Mouse (Mus musculus): Measurements from ENCODE around the gene Srgap1. TPM values are rescaled to one million over a fixed set of nuclear protein-coding genes. Genes with fewer than 3 reads are reported as not detected.

Gene Srgap1
- polyA plus RNA-seq, 1 experiment, result 1.6 TPM

DNA sequence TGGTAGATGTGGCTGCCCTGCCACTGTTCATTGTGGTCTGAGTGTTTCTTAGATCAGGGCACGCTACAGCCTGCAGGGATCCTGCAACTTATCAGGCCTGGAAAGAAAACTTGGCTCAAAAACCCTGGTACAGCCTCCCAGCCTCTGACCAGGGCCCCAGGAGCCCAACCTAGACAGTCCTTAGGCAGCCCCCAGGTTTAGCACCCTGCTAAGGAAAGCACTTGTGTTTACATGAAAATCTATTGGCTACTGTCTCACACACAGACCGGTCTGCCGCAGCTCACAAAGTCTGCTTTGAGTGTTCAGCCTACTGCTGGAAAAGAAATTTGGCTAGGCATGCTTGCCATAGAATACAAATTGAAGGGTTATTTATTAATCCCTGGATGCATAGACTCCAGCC is 121.0 kb downstream of the Srgap1 start:
- Histone ChIP-seq H3K36me3 (ENCODE audit: control insufficient read depth, insufficient read depth, low read length) (no peaks in the 10 kb centered on the region), H3K4me3 (ENCODE audit: low read depth, low read length) (no peak overlapping the region), H3K4me1 (ENCODE audit: control insufficient read depth, insufficient read depth, insufficient read length, low read length) (no peaks in the 10 kb centered on the region), H3K27ac (ENCODE audit: insufficient read depth, low read depth, low read length) (no peak overlapping the region), H3K27me3 (ENCODE audit: control insufficient read depth, insufficient read depth, low read length) (no peaks in the 10 kb centered on the region)
- 87% methylated on average over 3 of the region's 3 CpGs for WGBS
- TF ChIP-seq POLR2A (IDR thresholded peaks at IDR 0.05; ENCODE audit: low read depth, low read length) (no peak), CTCF (IDR thresholded peaks at IDR 0.05; ENCODE audit: extremely low read depth, insufficient read length, insufficient replicate concordance, low read depth, low read length) (no peak)

DNA sequence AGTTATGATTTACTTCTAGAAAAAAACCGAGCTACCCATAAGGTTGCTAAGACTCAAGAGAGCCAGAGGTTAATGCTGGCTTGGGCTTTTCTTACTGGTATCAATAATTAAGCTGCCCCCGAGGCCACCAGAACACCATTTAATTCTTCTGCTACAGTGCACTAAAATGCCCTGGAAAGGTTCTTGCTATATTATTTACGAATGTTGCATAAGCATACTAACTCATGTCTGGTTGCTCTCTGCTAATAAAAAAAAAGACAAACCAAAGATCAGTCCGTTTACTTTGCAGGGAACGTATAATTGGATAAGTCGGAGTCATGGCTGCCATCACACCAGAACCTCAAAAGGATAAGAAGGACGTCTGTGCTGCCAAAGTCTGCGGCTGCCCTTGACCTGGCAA is 128.1 kb downstream of the Srgap1 start:
- Histone ChIP-seq H3K36me3 (ENCODE audit: control insufficient read depth, insufficient read depth, low read length) (no peaks in the 10 kb centered on the region), H3K4me3 (ENCODE audit: low read depth, low read length) (no peak overlapping the region)

DNA sequence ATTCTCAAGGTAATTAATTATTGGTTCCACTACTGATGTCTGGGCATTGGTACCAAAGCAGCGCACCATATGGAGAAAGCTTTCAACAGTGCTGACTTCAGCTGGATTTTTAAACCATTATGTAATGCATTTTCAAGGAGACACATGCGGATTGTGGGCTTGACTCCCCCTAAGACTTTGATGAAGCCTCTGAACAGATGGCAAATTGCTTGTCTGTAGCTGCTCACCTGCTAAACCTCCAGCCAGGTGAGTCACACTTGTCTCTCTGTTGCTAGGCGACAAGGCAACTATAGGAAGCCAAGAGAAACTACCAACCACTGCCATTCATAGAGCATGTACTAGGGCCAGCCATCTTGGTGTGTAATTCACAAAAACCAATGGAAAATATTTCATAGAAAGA is 128.5 kb downstream of the Srgap1 start:
- H3K27ac ChIP-seq (ENCODE audit: insufficient read depth, low read depth, low read length), result no peak overlapping the region
- TF ChIP-seq POLR2A (IDR thresholded peaks at IDR 0.05; ENCODE audit: low read depth, low read length), result no peak
- TF ChIP-seq CTCF (IDR thresholded peaks at IDR 0.05; ENCODE audit: extremely low read depth, insufficient read length, insufficient replicate concordance, low read depth, low read length), result no peak
- H3K4me3 ChIP-seq (ENCODE audit: low read depth, low read length), result no peak overlapping the region
- H3K4me1 ChIP-seq (ENCODE audit: control insufficient read depth, insufficient read depth, insufficient read length, low read length), result no peaks in the 10 kb centered on the region
- 71% methylated on average over 3 of the region's 3 CpGs for WGBS
- H3K36me3 ChIP-seq (ENCODE audit: control insufficient read depth, insufficient read depth, low read length), result no peaks in the 10 kb centered on the region
- H3K27me3 ChIP-seq (ENCODE audit: control insufficient read depth, insufficient read depth, low read length), result no peaks in the 10 kb centered on the region

More for the DNA sequence above, 128.1 kb downstream of the Srgap1 start:
- WGBS, result 58% methylated on average over 8 of the region's 8 CpGs
- no peaks in the 10 kb centered on the region for H3K4me1 ChIP-seq (ENCODE audit: control insufficient read depth, insufficient read depth, insufficient read length, low read length)
- no peak overlapping the region for H3K27ac ChIP-seq (ENCODE audit: insufficient read depth, low read depth, low read length)
- TF ChIP-seq CTCF (IDR thresholded peaks at IDR 0.05; ENCODE audit: extremely low read depth, insufficient read length, insufficient replicate concordance, low read depth, low read length) (no peak), POLR2A (IDR thresholded peaks at IDR 0.05; ENCODE audit: low read depth, low read length) (no peak)
- H3K27me3 ChIP-seq (ENCODE audit: control insufficient read depth, insufficient read depth, low read length), result no peaks in the 10 kb centered on the region

DNA sequence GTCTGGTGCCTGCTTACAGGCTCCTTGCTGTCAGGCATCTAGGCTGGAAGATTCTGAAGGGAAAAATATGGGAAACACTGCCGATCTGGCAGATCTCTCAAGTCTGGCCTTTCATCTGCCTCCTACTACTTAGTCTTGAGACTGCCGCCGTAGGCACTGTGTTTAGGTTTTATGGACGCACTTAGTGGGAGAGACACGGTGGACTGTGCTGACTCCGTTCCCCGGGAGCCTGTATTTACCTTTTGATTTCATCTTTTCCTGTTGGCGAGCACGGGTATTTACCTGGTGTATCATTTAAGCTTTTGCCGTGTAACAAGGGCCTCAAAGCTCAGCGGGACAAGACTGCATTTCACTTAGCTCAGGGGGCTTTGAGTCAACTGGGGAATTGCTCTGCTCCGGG is 131.6 kb downstream of the Srgap1 start:
- H3K36me3 ChIP-seq (ENCODE audit: control insufficient read depth, insufficient read depth, low read length), result no peaks in the 10 kb centered on the region
- no peak overlapping the region for H3K27ac ChIP-seq (ENCODE audit: insufficient read depth, low read depth, low read length)
- no peak for TF ChIP-seq POLR2A (IDR thresholded peaks at IDR 0.05; ENCODE audit: low read depth, low read length)
- no peak for TF ChIP-seq CTCF (IDR thresholded peaks at IDR 0.05; ENCODE audit: extremely low read depth, insufficient read length, insufficient replicate concordance, low read depth, low read length)
- H3K4me1 ChIP-seq (ENCODE audit: control insufficient read depth, insufficient read depth, insufficient read length, low read length), result no peaks in the 10 kb centered on the region
- H3K4me3 ChIP-seq (ENCODE audit: low read depth, low read length), result no peak overlapping the region
- no peaks in the 10 kb centered on the region for H3K27me3 ChIP-seq (ENCODE audit: control insufficient read depth, insufficient read depth, low read length)
- 26% methylated on average over 12 of the region's 12 CpGs for WGBS

DNA sequence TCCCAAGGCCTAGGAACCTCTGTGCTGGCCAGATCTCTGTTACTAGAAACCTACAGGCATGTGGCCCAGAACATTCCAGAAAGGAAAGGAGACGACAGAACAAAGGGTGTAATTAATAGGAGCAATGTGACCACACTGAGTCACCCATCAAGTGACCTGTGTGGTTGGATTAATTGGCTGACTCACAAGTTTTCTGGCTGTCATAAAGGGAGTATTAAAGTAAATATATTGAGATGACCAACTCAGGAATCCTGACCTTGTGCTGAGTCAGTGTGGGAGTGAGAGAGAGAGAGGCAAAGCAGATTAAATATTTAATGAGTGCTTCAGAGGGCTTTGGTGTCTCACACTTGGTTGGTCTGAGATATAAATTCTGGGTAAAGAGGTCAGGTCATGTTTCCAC is 143.0 kb downstream of the Srgap1 start:
- no peak for TF ChIP-seq CTCF (IDR thresholded peaks at IDR 0.05; ENCODE audit: extremely low read depth, insufficient read length, insufficient replicate concordance, low read depth, low read length)
- no peak for TF ChIP-seq POLR2A (IDR thresholded peaks at IDR 0.05; ENCODE audit: low read depth, low read length)
- no peak overlapping the region for H3K27ac ChIP-seq (ENCODE audit: insufficient read depth, low read depth, low read length)

DNA sequence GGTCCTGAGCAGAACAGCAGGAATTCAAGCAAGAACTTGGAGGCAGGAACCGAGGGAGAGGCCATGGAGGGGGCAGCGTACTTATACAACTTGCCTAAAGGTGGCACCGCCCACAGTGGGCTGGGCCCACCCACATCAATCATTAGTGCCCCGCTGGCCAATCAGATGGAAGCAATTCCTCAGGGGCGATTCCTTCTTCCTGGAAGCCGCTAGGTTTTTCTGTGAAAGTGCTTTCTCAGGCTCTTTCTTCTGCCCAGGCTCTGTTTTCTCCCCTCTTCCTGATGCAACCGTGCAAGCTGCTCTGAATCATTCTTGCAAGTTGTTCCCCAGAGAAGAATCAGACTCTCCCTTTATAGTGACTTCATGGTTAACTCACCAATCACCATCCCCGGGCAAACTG is 144.5 kb downstream of the Srgap1 start:
- H3K36me3 ChIP-seq (ENCODE audit: control insufficient read depth, insufficient read depth, low read length), result no peaks in the 10 kb centered on the region
- H3K27ac ChIP-seq (ENCODE audit: insufficient read depth, low read depth, low read length), result no peak overlapping the region
- no peaks in the 10 kb centered on the region for H3K27me3 ChIP-seq (ENCODE audit: control insufficient read depth, insufficient read depth, low read length)
- H3K4me3 ChIP-seq (ENCODE audit: low read depth, low read length), result no peak overlapping the region
- TF ChIP-seq CTCF (IDR thresholded peaks at IDR 0.05; ENCODE audit: extremely low read depth, insufficient read length, insufficient replicate concordance, low read depth, low read length), result no peak
- H3K4me1 ChIP-seq (ENCODE audit: control insufficient read depth, insufficient read depth, insufficient read length, low read length), result peaks cover 2% of the 10 kb centered on the region; the same call in 1 of the 2 replicates
- WGBS, result 71% methylated on average over 8 of the region's 8 CpGs

More for the DNA sequence above, 143.0 kb downstream of the Srgap1 start:
- H3K36me3 ChIP-seq (ENCODE audit: control insufficient read depth, insufficient read depth, low read length), result no peaks in the 10 kb centered on the region
- WGBS, result 8% methylated on average over 1 of the region's 1 CpGs
- peaks cover 2% of the 10 kb centered on the region; the same call in 1 of the 2 replicates for H3K4me1 ChIP-seq (ENCODE audit: control insufficient read depth, insufficient read depth, insufficient read length, low read length)
- H3K27me3 ChIP-seq (ENCODE audit: control insufficient read depth, insufficient read depth, low read length), result no peaks in the 10 kb centered on the region
- H3K4me3 ChIP-seq (ENCODE audit: low read depth, low read length), result no peak overlapping the region

DNA sequence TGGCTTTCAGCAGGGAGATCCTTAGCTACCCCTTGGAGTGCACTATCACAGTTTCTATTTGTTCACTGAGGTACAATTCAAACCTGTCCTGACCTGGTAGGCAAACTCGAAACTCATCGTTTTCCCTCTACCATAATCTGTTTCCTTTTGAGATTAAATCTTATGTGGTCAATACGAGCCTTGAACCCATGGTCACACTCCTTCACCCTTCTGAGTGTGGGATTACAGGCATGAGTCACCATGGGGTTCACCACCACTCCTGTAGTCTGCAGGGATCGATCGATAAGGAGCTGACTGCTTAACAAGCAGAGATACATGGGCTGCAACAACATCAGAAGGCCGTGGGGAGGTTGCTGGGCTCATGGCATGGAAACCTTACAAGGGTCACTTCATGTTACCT is 146.3 kb downstream of the Srgap1 start:
- peaks cover 2% of the 10 kb centered on the region; the same call in 1 of the 2 replicates for H3K4me1 ChIP-seq (ENCODE audit: control insufficient read depth, insufficient read depth, insufficient read length, low read length)
- WGBS, result 50% methylated on average over 6 of the region's 6 CpGs
- no peak overlapping the region for H3K4me3 ChIP-seq (ENCODE audit: low read depth, low read length)
- H3K36me3 ChIP-seq (ENCODE audit: control insufficient read depth, insufficient read depth, low read length), result no peaks in the 10 kb centered on the region
- no peak overlapping the region for H3K27ac ChIP-seq (ENCODE audit: insufficient read depth, low read depth, low read length)
- TF ChIP-seq CTCF (IDR thresholded peaks at IDR 0.05; ENCODE audit: extremely low read depth, insufficient read length, insufficient replicate concordance, low read depth, low read length), result no peak
- TF ChIP-seq POLR2A (IDR thresholded peaks at IDR 0.05; ENCODE audit: low read depth, low read length), result no peak
- no peaks in the 10 kb centered on the region for H3K27me3 ChIP-seq (ENCODE audit: control insufficient read depth, insufficient read depth, low read length)

DNA sequence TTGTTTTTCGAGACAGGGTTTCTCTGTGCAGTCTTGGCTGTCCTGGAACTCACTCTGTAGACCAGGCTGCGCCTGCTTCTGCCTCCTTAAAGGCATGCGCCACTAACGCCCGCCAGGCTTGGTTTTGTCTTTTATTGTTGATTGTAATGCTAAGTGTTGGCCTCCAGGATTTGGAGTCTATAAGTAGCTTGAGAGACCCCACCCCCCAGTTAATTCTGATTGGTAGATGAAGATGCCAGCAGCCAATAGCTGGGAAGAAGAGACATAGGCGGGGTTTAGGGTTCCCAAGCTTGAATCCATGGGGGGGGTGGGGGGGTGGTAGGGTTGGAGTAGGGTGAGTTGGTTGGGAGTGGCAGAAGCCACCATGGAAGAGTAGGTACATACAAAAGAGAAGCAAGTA is 147.4 kb downstream of the Srgap1 start:
- H3K27me3 ChIP-seq (ENCODE audit: control insufficient read depth, insufficient read depth, low read length), result no peaks in the 10 kb centered on the region

More for the DNA sequence above, 147.4 kb downstream of the Srgap1 start:
- TF ChIP-seq CTCF (IDR thresholded peaks at IDR 0.05; ENCODE audit: extremely low read depth, insufficient read length, insufficient replicate concordance, low read depth, low read length), result no peak
- Histone ChIP-seq H3K4me1 (ENCODE audit: control insufficient read depth, insufficient read depth, insufficient read length, low read length) (peaks cover 2% of the 10 kb centered on the region; the same call in 1 of the 2 replicates), H3K27ac (ENCODE audit: insufficient read depth, low read depth, low read length) (no peak overlapping the region), H3K4me3 (ENCODE audit: low read depth, low read length) (no peak overlapping the region), H3K36me3 (ENCODE audit: control insufficient read depth, insufficient read depth, low read length) (no peaks in the 10 kb centered on the region)
- WGBS, result 94% methylated on average over 6 of the region's 6 CpGs
